Mouse (Mus musculus): ENCODE results near the gene Osbpl8. TPM values are rescaled to one million over a fixed set of nuclear protein-coding genes. Genes with fewer than 3 reads are reported as not detected.
"Not testable (repeated sequence)": the region's sequence is repeated elsewhere in the genome, so short reads cannot be mapped to it uniquely, and the experiment has no call there.

Gene Osbpl8
- polyA plus RNA-seq (2012; rRNA removed): 28.5 and 31.3 TPM in 2 replicates

GRCm38 (mm10) chr10:111164304-111165218 is at the start of gene Osbpl8:
TSS of gene Osbpl8 (plus strand) at chr10:111164752.
- peak; percentile 94 to 99 for DNase-seq (ENCODE audit: extremely low spot score in 1 of 2, low spot score in 1 of 2)

DNA sequence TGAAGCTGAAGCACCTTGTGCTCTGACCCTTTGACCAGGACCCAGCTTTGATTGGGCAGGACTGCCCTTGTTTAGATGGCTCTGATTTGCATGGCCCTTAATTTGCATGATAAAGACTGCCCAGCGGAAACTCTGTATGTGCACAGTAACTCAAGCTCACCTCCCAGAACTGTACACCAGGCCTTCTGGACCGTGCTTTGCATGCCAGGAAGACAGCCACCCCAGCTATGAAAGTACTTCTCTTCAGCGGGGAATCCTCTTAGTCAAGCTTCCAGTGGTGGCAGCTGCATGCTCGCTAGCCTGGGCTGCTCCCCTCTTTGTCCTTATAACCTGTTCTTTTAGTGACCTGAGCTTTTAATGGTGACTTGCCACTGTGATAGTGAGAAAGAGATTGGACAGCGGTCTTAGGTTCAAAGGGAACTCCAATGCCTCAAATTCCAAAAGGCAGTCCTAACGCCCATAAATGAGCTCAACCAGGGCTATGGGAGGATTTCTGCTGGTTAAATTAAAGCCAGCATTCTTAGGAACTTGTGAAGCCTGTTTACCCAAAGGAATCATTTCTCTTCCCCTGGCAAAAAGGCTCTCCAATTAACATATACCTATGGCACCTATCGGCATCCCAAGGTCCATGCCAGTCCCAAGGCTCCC is 47.2 kb upstream of the Osbpl8 start:
- no peak for DNase-seq (ENCODE audit: extremely low spot score in 1 of 2, low spot score in 1 of 2)

DNA sequence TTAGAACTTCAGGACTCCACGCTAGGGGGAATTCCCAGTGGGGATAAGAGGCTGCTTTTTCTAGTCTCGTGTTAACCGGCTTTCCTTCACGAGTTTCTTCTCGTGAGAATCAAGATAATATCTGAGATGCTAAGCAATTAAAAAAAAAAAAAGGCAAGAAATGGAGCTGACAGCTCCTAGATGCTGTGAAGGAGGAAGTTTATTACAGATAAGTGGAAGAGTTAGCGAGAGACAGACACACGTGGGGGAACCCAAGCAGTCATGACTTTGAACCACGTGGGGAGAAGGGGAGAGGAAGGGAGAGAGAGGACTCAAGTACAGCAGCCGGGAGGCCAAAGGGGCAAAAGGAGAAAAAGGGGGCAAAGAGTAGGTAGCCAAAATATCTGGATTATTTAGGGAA is 46.3 kb upstream of the Osbpl8 start:
- DNase-seq (ENCODE audit: extremely low spot score in 1 of 2, low spot score in 1 of 2): no peak

DNA sequence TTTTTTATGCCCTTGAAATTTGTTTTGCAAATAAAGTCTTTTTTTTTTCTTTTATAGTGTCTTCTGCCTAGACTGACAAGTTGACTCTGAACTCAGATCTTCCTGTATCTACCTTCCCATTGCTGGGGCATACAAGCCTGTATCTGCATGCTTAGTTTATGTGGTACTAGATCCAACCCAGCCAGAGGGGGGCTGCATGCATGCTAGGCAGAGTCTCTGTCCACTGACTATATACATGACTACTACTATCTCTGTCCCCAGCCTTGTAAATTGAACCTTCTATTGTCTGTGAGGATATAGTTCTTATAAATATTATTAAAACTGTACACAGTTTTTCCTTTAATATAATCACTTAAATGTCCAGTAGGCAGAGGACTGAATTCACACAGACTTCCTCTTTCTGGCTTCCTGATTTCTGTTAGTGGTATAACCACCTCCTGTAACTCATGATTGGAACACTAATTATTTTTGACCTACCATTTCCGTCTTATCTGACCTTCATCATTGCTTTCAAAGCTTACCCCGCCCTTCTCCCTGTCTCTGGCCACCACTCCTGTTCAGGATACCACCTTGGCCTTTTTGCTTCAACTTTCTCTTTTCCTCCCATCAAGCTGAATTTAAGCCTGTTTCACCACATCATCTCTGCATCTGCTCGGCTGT is 45.4 kb upstream of the Osbpl8 start:
- no peak for DNase-seq (ENCODE audit: extremely low spot score in 1 of 2, low spot score in 1 of 2)

DNA sequence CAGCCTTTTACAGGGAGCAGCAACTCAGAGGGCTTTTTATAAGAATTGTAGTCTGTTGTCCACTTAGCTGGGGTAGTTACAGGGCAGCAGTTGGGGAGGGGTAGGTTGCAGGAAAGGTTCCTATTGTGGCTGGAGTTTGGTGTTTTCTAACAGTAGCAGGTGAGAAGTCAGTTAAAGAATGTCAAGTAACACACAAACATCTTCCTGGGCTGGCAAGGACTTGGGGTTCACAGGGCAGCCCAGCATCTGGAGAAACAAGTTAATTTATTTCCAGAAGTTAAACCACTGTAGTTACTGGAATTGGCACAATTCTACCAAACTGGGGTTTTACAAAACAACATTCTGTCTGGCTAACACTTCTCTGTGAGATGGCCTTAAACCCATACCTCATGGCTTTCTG is 44.8 kb upstream of the Osbpl8 start:
- no peak for DNase-seq (ENCODE audit: extremely low spot score in 1 of 2, low spot score in 1 of 2)

DNA sequence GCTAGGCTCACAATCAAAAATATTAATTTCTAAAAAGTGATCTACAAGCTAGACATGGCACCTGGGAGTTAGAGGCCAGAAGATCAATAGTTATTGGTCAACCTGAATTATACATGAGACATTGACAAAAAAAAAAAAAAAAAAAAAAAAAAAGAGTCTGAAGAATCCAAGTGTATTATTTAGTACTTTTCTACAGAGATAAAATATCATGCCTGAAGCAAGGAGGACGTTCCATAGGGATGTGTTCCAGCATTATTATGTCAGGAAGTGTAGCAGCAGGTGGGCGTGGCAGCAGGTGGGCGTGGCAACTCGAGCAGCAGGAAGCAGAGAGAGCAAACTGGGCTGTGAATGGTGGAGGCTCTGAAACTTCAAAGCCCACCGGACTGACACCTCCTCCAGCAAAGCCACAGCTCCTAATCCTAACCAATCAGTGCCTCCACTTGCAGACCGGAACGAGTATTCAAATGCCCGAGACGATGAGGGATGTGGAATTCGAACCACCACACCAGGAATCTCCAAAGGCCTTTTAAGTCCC is 41.6 kb upstream of the Osbpl8 start:
- no peak for DNase-seq (ENCODE audit: extremely low spot score in 1 of 2, low spot score in 1 of 2)

- no peak for DNase-seq (ENCODE audit: extremely low spot score in 1 of 2, low spot score in 1 of 2)
These were observed 40.4 kb upstream of the Osbpl8 start for GRCm38 (mm10) chr10:111124175-111124574.

- no peak for DNase-seq (ENCODE audit: extremely low spot score in 1 of 2, low spot score in 1 of 2)
These were observed 39.7 kb upstream of the Osbpl8 start for GRCm38 (mm10) chr10:111124767-111125315.

- DNase-seq (ENCODE audit: extremely low spot score in 1 of 2, low spot score in 1 of 2): no peak
These were observed 37.2 kb upstream of the Osbpl8 start for GRCm38 (mm10) chr10:111127388-111127787.

GRCm38 (mm10) chr10:111128493-111128892 is 36.1 kb upstream of the Osbpl8 start:
- no peak for DNase-seq (ENCODE audit: extremely low spot score in 1 of 2, low spot score in 1 of 2)

DNA sequence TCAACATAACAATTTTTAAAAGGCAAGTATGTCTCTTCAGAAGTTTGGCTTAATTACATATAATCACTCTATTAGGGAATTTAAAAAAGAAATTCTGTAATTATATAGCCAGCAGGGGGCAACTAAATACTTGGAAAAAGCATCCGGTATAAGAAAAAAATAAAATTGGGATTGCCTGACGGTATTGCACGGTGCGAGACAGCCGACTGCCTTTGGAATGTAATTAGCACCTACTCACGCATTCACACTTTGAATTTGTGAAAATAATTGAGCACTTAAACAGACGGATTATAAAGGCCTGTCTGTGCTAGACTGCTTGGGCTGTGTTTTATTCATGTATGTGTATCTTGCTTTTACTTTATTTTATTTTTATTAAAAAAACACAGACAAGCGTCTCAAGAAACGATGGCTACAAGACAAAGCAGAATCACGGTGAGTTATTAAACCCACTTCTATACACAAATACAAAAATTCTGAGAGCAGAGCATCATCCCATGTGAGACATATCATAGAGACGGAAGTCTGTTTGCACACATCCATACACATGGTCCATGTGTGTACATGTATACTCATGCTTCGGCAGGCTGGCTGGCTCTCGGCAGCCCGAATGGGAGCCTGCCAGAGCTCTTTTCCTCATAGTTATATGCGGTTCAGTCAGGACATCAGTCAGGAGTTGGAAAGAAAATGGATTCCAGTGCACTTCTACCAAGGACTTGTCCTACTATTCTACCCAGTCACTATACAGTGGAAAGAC is 34.5 kb upstream of the Osbpl8 start:
- DNase-seq (ENCODE audit: extremely low spot score in 1 of 2, low spot score in 1 of 2): peak in 1 of 2 experiments; percentile 28

DNA sequence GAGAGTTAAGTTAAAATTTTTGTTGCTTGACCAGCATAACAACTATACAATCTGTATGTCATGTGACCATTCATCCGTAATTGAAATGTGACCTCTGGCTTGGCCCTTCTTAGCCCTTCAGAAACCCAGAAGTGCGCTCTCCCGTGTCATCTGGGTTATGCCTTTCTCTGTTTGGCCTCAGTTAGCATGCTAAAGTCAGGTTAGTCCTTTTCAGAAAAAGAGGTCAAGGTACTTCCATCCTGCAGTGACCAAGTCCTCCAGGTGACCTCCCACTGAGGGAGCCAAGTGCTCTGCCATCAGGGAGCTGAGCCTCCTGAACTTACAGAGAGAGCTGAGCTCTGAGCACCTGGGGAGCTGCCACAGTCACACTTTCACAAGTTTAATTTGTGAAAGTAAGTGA is 33.7 kb upstream of the Osbpl8 start:
- no peak for DNase-seq (ENCODE audit: extremely low spot score in 1 of 2, low spot score in 1 of 2)

DNA sequence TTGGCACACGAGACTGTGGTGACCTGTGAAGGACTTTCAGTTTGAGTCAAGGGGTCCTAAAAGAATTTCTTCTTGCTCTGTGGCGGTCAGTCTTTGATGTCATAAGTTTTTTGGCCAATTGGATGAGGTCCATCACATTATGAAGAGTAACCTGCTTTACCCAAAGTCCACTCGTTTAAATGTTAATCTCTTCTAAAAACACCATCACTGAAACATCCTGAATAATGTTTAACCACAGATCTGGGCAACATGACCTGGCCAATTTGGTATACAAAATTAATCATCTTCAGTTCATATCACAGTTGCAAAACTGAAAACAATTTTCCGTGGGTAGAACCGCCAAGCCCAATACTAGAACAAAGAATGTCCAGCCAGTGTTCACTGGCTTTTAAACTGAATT is 31.3 kb upstream of the Osbpl8 start:
- no peak for DNase-seq (ENCODE audit: extremely low spot score in 1 of 2, low spot score in 1 of 2)

GRCm38 (mm10) chr10:111133936-111134335 is 30.6 kb upstream of the Osbpl8 start:
- DNase-seq (ENCODE audit: extremely low spot score in 1 of 2, low spot score in 1 of 2): no peak

DNA sequence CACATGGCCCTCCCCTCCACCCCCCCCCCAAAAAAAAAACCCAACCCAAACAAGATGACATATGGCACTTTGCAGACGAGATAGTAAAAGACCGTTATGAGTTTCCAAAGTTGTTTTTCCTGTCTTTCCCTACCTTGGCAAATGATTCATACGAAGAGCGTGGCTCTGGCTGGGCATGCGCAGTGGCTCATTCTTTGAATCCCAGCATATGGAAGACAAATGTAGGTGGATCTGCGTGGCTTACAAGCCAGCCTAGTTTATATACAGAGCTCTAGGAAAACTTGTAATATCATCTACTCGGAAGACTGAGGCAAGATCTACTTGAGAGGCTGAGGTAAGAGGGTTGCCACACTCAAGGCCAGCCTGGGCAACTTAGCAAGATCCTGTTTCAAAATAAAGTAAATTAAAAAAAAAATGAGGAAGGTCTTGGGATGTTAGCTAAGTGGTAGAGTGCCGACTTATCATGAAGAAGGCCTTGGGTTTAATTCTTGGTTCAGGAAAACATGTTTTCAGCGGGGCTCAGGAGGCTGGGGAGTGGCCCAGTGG is 30.1 kb upstream of the Osbpl8 start:
- peak in 1 of 2 experiments; percentile 62 for DNase-seq (ENCODE audit: extremely low spot score in 1 of 2, low spot score in 1 of 2)

- DNase-seq (ENCODE audit: extremely low spot score in 1 of 2, low spot score in 1 of 2): not testable (repeated sequence)
These were observed 28.2 kb upstream of the Osbpl8 start for GRCm38 (mm10) chr10:111136306-111136705.

DNA sequence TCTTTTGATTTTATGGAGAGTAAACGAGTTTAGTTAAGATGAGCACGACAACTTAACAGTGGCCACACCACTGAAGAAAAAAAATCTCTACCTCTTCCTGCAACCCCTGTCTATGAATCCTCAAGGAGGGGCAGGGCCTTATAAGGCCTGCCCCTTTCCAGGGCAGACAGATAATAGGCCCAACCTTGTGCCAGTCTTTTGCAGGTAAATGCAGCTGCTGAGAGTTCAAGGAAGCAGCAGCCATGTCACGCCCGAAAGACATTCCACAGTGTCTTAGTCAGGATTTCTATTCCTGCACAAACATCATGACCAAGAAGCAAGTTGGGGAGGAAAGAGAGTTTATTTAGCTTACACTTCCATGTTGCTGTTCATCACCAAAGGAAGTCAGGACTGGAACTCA is 26.6 kb upstream of the Osbpl8 start:
- no peak for DNase-seq (ENCODE audit: extremely low spot score in 1 of 2, low spot score in 1 of 2)

DNA sequence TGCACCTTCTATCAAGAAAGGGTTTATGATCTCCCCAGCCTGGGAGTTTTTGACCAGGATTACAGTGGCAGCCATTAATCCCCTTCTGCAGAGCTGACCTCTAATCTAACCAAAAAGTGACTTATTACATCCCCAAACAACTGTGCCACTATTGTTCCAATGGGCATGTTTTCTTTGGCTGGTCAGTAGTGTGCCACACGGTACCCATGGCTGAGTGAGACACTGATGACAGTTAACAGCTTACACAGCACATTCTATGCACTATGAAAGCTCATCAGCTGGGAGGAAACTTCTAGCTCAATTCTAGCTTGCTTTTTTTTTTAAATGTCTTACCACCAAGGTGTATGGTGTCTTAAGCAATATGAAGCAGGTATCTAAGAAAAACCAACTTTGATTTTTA is 25.4 kb upstream of the Osbpl8 start:
- DNase-seq (ENCODE audit: extremely low spot score in 1 of 2, low spot score in 1 of 2): no peak

- DNase-seq (ENCODE audit: extremely low spot score in 1 of 2, low spot score in 1 of 2): no peak
These were observed 24.7 kb upstream of the Osbpl8 start for GRCm38 (mm10) chr10:111139881-111140280.
